Mouse (Mus musculus) brain, embryonic 18.5 days (tissue): Measurements from ENCODE around the gene Aebp1.

ENCODE experiments used
- DNase-seq: peaks from one replicate; pipeline ENCODE4 v3.0.0-alpha.2; 2012; ENCODE audit warnings: low read depth, low spot score

Aebp1 gene

GRCm38 (mm10) chr11:5893807-5894206 lies 32.1 kb downstream of the Aebp1 start:
- no peak for DNase-seq

- no peak for DNase-seq
These were observed 35.5 kb downstream of the Aebp1 start for GRCm38 (mm10) chr11:5897230-5897629.

GRCm38 (mm10) chr11:5897839-5898238 lies 36.1 kb downstream of the Aebp1 start:
- no peak for DNase-seq

- no peak for DNase-seq
These were observed 36.8 kb downstream of the Aebp1 start, which contains the start of gene Myl7 for GRCm38 (mm10) chr11:5898531-5898930. Gene Myl7, minus strand, starts transcription at chr11:5898782.

GRCm38 (mm10) chr11:5899286-5899685 lies 37.5 kb downstream of the Aebp1 start:
- DNase-seq: no peak

- no peak for DNase-seq
These were observed 39.6 kb downstream of the Aebp1 start for GRCm38 (mm10) chr11:5901320-5901719.

- DNase-seq: peak; percentile 78
These were observed 40.2 kb downstream of the Aebp1 start for GRCm38 (mm10) chr11:5901950-5902349.

- no peak for DNase-seq
These were observed 40.6 kb downstream of the Aebp1 start for GRCm38 (mm10) chr11:5902390-5902789.

- no peak for DNase-seq
These were observed 42.1 kb downstream of the Aebp1 start for GRCm38 (mm10) chr11:5903844-5904243.

- no peak for DNase-seq
These were observed 42.6 kb downstream of the Aebp1 start for GRCm38 (mm10) chr11:5904357-5904756.

- no peak for DNase-seq
These were observed 43.1 kb downstream of the Aebp1 start for GRCm38 (mm10) chr11:5904871-5905270.

- no peak for DNase-seq
These were observed 44.2 kb downstream of the Aebp1 start for GRCm38 (mm10) chr11:5905778-5906518.

- no peak for DNase-seq
These were observed 45.3 kb downstream of the Aebp1 start for GRCm38 (mm10) chr11:5907096-5907495.

GRCm38 (mm10) chr11:5908642-5909041 lies 46.9 kb downstream of the Aebp1 start:
- DNase-seq: no peak

- DNase-seq: no peak
These were observed 50.9 kb downstream of the Aebp1 start for GRCm38 (mm10) chr11:5912635-5913034.

GRCm38 (mm10) chr11:5913256-5913655 lies 51.5 kb downstream of the Aebp1 start:
- no peak for DNase-seq

GRCm38 (mm10) chr11:5913936-5914335 lies 52.2 kb downstream of the Aebp1 start:
- DNase-seq: no peak

GRCm38 (mm10) chr11:5914940-5915339 lies 53.2 kb downstream of the Aebp1 start:
- DNase-seq: no peak

- no peak for DNase-seq
These were observed 53.9 kb downstream of the Aebp1 start for GRCm38 (mm10) chr11:5915429-5916177.

GRCm38 (mm10) chr11:5916178-5916548 lies 54.4 kb downstream of the Aebp1 start:
- no peak for DNase-seq

- no peak for DNase-seq
These were observed 56.4 kb downstream of the Aebp1 start for GRCm38 (mm10) chr11:5918111-5918510.

GRCm38 (mm10) chr11:5919606-5920005 lies 57.9 kb downstream of the Aebp1 start:
- no peak for DNase-seq
